Mouse (Mus musculus): Measurements from ENCODE around the gene Slc35c2. TPM values are rescaled to one million over a fixed set of nuclear protein-coding genes. Genes with fewer than 3 reads are reported as not detected.

Gene Slc35c2
- polyA plus RNA-seq (2014; fragmentation: Nextera tagmentation; extraction: Ambion mirVana): 49.5 and 49.7 TPM in 2 replicates

DNA sequence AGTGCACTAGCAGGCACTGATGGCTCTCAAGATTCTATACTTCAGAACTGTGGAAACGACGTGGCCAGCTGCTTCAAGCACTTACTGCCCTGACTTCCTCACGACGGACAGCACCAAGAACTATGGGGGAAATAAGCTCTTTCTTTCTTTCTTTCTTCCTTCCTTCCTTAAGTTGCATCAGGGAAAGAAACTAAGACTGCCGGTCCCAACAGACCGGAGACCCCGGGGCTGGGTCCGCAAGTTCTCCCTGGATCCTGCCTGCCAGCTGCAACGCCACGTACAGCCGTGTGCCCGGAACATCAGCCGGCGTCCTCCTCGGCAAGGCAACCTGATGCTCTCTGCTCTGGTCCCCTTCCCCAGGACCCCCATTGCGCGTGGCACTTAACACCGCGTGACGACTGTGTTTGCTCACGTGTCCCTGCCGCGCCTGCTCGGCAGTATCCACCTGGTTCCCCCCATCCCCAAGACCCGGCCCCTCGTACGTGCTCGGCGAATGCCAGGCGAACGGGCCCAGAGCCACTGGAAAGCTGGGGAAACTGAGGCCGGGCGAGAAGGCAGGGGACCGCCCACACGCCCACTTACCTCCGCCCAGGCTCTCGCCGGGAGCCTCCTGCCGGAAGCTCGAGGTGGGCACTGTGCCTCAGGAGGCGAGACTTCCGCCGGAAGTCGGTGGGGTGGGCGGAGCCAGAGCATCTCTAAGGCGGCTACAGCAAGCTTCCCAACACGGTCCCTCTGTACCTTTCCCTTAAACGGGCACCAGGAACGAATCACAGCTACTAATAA, at the start of gene Slc35c2:
Gene Slc35c2 (minus strand): TSS at position 668 of the 783 bp plus-strand sequence.
- no peaks in the 10 kb centered on the region for H3K9me3 ChIP-seq (ENCODE audit: control insufficient read depth, low read length)
- H3K27me3 ChIP-seq (ENCODE audit: control insufficient read depth, insufficient read depth, low read length): no peaks in the 10 kb centered on the region
- peaks cover 15% of the 10 kb centered on the region for H3K4me1 ChIP-seq (ENCODE audit: control insufficient read depth, insufficient read depth, low read length)
- peak within 1 kb of the TSS; percentile 64 for H3K4me3 ChIP-seq (ENCODE audit: low read depth, low read length)
- WGBS: 2% methylated on average over 49 of the region's 49 CpGs
- DNase-seq (ENCODE audit: low spot score, missing footprints): peak; percentile 99
- peak within 1 kb of the TSS; percentile 71 for H3K9ac ChIP-seq (ENCODE audit: low read length)
- H3K27ac ChIP-seq (ENCODE audit: low read depth, low read length): peak within 1 kb of the TSS; percentile 36; the same call in 1 of the 2 replicates
- H3K4me2 ChIP-seq: peak within 1 kb of the TSS; percentile 97
- peak; percentile 92 for ATAC-seq (ENCODE audit: low FRiP score)
- H3K36me3 ChIP-seq (ENCODE audit: control insufficient read depth, insufficient read depth, low read length): peaks cover 8% of the 10 kb centered on the region

GRCm38 (mm10) chr2:165337191-165337590, 49.5 kb upstream of the Slc35c2 start:
- Histone ChIP-seq H3K36me3 (ENCODE audit: control insufficient read depth, insufficient read depth, low read length) (no peaks in the 10 kb centered on the region), H3K9me3 (ENCODE audit: control insufficient read depth, low read length) (no peaks in the 10 kb centered on the region), H3K27me3 (ENCODE audit: control insufficient read depth, insufficient read depth, low read length) (peaks cover 5% of the 10 kb centered on the region; the same call in 1 of the 2 replicates), H3K4me3 (ENCODE audit: low read depth, low read length) (no peak overlapping the region), H3K4me1 (ENCODE audit: control insufficient read depth, insufficient read depth, low read length) (no peaks in the 10 kb centered on the region), H3K9ac (ENCODE audit: low read length) (no peak overlapping the region), H3K27ac (ENCODE audit: low read depth, low read length) (no peak overlapping the region), H3K4me2 (no peak overlapping the region)
- ATAC-seq (ENCODE audit: low FRiP score): no peak
- 14% methylated on average over 3 of the region's 3 CpGs for WGBS
- DNase-seq (ENCODE audit: low spot score, missing footprints): peak; percentile 96

DNA sequence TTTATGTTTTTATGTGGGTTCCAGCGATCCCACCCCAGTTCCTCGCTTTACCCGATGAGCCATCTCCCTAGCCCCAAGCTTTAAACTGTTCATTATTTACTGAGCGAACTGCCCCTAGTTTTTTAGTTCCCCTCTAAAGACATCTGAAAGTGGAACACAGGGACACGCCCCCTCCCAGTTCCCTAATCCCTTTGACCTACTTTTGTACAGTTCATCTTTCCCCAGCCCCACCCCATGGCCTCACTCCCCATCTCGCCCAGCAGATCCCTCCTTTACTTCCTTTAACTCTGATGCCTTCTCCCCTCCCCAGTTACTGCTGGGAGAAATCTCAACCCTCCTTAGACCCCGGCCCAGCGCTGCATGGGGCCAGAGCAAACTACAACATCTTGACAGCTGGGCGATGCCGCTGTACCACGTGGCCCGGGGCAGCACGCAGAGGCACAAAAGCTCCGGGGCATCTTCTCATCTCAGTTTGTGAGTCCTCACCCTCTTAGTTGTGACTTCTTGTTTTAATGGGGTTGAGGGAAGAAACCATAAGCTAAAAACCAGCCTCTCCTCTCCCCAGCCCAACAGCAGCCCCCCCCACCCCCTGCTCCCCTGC, 45.0 kb upstream of the Slc35c2 start:
- Histone ChIP-seq H3K9me3 (ENCODE audit: control insufficient read depth, low read length) (no peaks in the 10 kb centered on the region), H3K4me2 (no peak overlapping the region), H3K27me3 (ENCODE audit: control insufficient read depth, insufficient read depth, low read length) (no peaks in the 10 kb centered on the region; the same call in 1 of the 2 replicates), H3K4me1 (ENCODE audit: control insufficient read depth, insufficient read depth, low read length) (no peaks in the 10 kb centered on the region; the same call in 1 of the 2 replicates), H3K27ac (ENCODE audit: low read depth, low read length) (no peak overlapping the region), H3K4me3 (ENCODE audit: low read depth, low read length) (no peak overlapping the region), H3K9ac (ENCODE audit: low read length) (no peak overlapping the region), H3K36me3 (ENCODE audit: control insufficient read depth, insufficient read depth, low read length) (no peaks in the 10 kb centered on the region)
- whole genome bisulfite sequencing: 46% methylated on average over 14 of the region's 14 CpGs
- ATAC-seq (ENCODE audit: low FRiP score) (no peak), DNase-seq (ENCODE audit: low spot score, missing footprints) (no peak)

GRCm38 (mm10) chr2:165329703-165330102, 42.0 kb upstream of the Slc35c2 start:
- WGBS: 61% methylated on average over 3 of the region's 3 CpGs
- no peak overlapping the region for H3K4me3 ChIP-seq (ENCODE audit: low read depth, low read length)

GRCm38 (mm10) chr2:165328746-165329145, 41.1 kb upstream of the Slc35c2 start:
- H3K36me3 ChIP-seq (ENCODE audit: control insufficient read depth, insufficient read depth, low read length): no peaks in the 10 kb centered on the region
- no peak overlapping the region for H3K4me2 ChIP-seq
- WGBS: 83% methylated on average over 5 of the region's 5 CpGs
- no peak overlapping the region for H3K9ac ChIP-seq (ENCODE audit: low read length)
- H3K9me3 ChIP-seq (ENCODE audit: control insufficient read depth, low read length): no peaks in the 10 kb centered on the region
- H3K4me3 ChIP-seq (ENCODE audit: low read depth, low read length): no peak overlapping the region
- DNase-seq (ENCODE audit: low spot score, missing footprints) (no peak), ATAC-seq (ENCODE audit: low FRiP score) (no peak)
- H3K4me1 ChIP-seq (ENCODE audit: control insufficient read depth, insufficient read depth, low read length): peaks cover 29% of the 10 kb centered on the region
- H3K27me3 ChIP-seq (ENCODE audit: control insufficient read depth, insufficient read depth, low read length): no peaks in the 10 kb centered on the region; the same call in 1 of the 2 replicates
- H3K27ac ChIP-seq (ENCODE audit: low read depth, low read length): no peak overlapping the region

More at GRCm38 (mm10) chr2:165329703-165330102, 42.0 kb upstream of the Slc35c2 start:
- Histone ChIP-seq H3K27me3 (ENCODE audit: control insufficient read depth, insufficient read depth, low read length) (no peaks in the 10 kb centered on the region; the same call in 1 of the 2 replicates), H3K9me3 (ENCODE audit: control insufficient read depth, low read length) (no peaks in the 10 kb centered on the region), H3K27ac (ENCODE audit: low read depth, low read length) (no peak overlapping the region), H3K9ac (ENCODE audit: low read length) (no peak overlapping the region), H3K4me2 (no peak overlapping the region), H3K4me1 (ENCODE audit: control insufficient read depth, insufficient read depth, low read length) (peaks cover 20% of the 10 kb centered on the region), H3K36me3 (ENCODE audit: control insufficient read depth, insufficient read depth, low read length) (no peaks in the 10 kb centered on the region)
- DNase-seq (ENCODE audit: low spot score, missing footprints) (no peak), ATAC-seq (ENCODE audit: low FRiP score) (no peak)

DNA sequence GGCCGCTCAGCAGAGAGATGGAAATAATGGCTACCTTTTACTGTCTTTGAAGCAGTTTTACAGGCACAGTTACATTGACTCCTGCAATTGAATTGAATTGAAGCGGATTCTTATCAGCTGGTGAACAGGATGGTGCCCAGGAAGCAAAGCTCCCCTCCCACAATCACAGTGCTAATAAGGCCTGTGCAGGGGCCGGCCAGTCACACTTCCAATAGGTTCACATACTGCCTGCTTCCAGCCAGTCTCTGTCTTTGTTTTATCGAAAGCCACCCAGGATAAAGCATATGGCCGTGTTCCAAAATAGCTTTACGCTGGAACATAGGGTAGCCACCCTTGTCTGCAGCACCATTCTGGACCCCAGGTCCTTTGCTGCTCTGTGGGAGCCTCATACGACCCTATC, 39.7 kb upstream of the Slc35c2 start:
- DNase-seq (ENCODE audit: low spot score, missing footprints): no peak
- peak overlapping the region; percentile 63; the same call in 1 of the 2 replicates for H3K9ac ChIP-seq (ENCODE audit: low read length)
- WGBS: 58% methylated on average over 7 of the region's 7 CpGs

DNA sequence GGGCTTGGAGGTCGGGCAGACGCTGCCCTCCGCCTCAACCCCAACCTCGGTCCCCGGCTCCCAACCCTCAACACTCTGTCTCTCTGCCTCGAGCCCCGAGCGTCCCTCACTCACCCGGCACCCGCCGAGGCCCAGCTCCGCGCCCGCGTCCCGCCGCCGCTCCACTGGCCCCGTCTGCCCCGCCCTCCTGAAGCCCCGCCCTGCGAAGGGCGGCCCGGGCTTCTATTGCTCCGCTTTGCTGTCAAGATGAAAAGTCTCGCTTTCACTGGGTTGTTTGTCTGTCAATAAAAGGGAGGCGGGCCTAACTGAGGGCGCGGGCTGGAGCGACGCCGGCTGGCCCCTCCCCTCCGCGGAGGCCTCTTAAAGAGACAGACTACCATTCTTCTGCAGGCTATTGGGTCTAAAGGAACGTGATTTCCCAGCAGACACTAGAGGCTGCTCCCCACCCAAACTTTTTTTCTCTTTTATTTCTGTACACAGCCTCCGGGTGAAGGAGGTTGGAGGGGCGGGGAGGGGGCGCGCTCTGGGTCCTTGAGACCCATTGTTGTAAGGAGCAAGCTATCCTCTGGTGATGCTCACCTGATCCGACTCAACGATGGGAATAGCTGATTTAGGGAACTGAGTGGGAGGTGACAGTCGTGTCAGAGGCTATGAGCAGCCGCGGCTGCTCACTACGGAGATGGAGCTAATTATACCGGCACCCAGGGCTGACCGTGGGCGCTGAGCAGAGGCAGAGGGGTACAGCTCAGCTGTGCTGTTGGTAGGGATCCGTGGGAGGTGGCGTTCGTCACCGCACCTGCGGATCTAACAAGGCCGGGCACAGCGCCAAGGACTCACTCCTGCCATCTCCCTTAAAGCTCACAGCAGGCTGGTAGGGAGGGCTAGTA, 38.9 kb upstream of the Slc35c2 start, which contains the start of gene Elmo2:
Gene Elmo2 (minus strand): TSS at position 176 of the 887 bp plus-strand sequence.
- peak within 1 kb of the TSS; percentile 42; the same call in 1 of the 2 replicates for H3K27ac ChIP-seq (ENCODE audit: low read depth, low read length)
- H3K9ac ChIP-seq (ENCODE audit: low read length): peak within 1 kb of the TSS; percentile 91
- under 1% methylated on average over 55 of the region's 55 CpGs for WGBS
- no peaks in the 10 kb centered on the region for H3K9me3 ChIP-seq (ENCODE audit: control insufficient read depth, low read length)
- H3K4me2 ChIP-seq: peak within 1 kb of the TSS; percentile 89
- H3K4me3 ChIP-seq (ENCODE audit: low read depth, low read length): peak within 1 kb of the TSS; percentile 87
- DNase-seq (ENCODE audit: low spot score, missing footprints) (peak; percentile 100), ATAC-seq (ENCODE audit: low FRiP score) (peak; percentile 98)
- H3K36me3 ChIP-seq (ENCODE audit: control insufficient read depth, insufficient read depth, low read length): no peaks in the 10 kb centered on the region
- H3K27me3 ChIP-seq (ENCODE audit: control insufficient read depth, insufficient read depth, low read length): no peaks in the 10 kb centered on the region; the same call in 1 of the 2 replicates
- peaks cover 40% of the 10 kb centered on the region for H3K4me1 ChIP-seq (ENCODE audit: control insufficient read depth, insufficient read depth, low read length)

More for the DNA sequence above, 39.7 kb upstream of the Slc35c2 start:
- H3K27ac ChIP-seq (ENCODE audit: low read depth, low read length): no peak overlapping the region
- no peaks in the 10 kb centered on the region for H3K9me3 ChIP-seq (ENCODE audit: control insufficient read depth, low read length)
- peak overlapping the region; percentile 85 for H3K4me2 ChIP-seq
- peaks cover 35% of the 10 kb centered on the region for H3K4me1 ChIP-seq (ENCODE audit: control insufficient read depth, insufficient read depth, low read length)
- H3K27me3 ChIP-seq (ENCODE audit: control insufficient read depth, insufficient read depth, low read length): no peaks in the 10 kb centered on the region; the same call in 1 of the 2 replicates
- ATAC-seq (ENCODE audit: low FRiP score): no peak
- H3K36me3 ChIP-seq (ENCODE audit: control insufficient read depth, insufficient read depth, low read length): no peaks in the 10 kb centered on the region
- peak overlapping the region; percentile 87 for H3K4me3 ChIP-seq (ENCODE audit: low read depth, low read length)

DNA sequence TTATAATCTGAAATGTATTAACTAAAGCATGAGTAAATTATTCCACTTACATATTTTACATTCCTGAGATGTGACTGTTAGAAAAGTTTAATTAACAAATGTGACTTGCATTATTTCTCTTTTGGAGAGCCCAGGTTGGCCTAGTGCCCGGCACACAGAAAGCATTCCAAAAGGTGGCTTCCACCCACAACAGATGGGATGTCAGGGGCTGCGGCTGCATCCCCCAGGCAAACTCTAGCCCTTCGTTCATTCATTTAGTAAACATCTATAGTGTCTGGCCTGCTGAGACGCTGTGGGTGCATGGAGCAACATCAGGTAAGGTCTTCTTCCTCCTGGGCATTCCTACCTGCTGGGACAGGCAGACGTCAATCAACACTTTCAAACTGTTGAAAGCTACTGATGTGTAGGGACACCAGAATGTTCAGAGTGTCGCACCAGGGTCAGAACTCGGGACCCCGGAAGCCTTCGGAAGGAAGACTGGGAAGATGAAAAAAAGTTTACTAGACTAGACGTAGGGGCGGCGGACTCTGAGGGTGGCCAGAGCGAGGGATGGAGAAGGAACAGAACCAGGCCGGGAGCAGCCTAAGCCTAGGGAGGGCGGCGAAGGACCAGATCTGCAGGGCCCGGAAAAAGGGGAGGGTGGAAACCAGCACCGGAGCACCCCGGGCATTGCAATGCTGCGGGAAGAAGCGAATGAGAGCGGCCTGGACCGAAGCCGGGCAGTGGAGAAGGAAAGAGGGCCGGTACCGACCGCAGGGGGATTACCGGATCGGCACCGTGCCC, 38.0 kb upstream of the Slc35c2 start:
- H3K27ac ChIP-seq (ENCODE audit: low read depth, low read length): no peak overlapping the region
- H3K4me3 ChIP-seq (ENCODE audit: low read depth, low read length): peak overlapping the region; percentile 87
- H3K9me3 ChIP-seq (ENCODE audit: control insufficient read depth, low read length): no peaks in the 10 kb centered on the region
- H3K4me2 ChIP-seq: peak overlapping the region; percentile 89
- H3K4me1 ChIP-seq (ENCODE audit: control insufficient read depth, insufficient read depth, low read length): peaks cover 44% of the 10 kb centered on the region
- WGBS: 2% methylated on average over 30 of the region's 30 CpGs
- ATAC-seq (ENCODE audit: low FRiP score) (peak; percentile 56), DNase-seq (ENCODE audit: low spot score, missing footprints) (peak; percentile 89)
- no peaks in the 10 kb centered on the region; the same call in 1 of the 2 replicates for H3K27me3 ChIP-seq (ENCODE audit: control insufficient read depth, insufficient read depth, low read length)
- peak overlapping the region; percentile 91 for H3K9ac ChIP-seq (ENCODE audit: low read length)
- H3K36me3 ChIP-seq (ENCODE audit: control insufficient read depth, insufficient read depth, low read length): no peaks in the 10 kb centered on the region
